Mouse (Mus musculus) CH12.LX (cell line): ENCODE measurements around the gene Adamtsl3. TPM values are rescaled to one million over a fixed set of nuclear protein-coding genes. Genes with fewer than 3 reads are reported as not detected.

Source experiments
- DNase-seq: peaks from one replicate; pipeline ENCODE4 v3.0.0-alpha.2; 2013; ENCODE audit errors: extremely low read depth
- H3K27ac ChIP-seq: 2 replicates; pipeline ENCODE4 v1.5.1; 2012; ENCODE audit warnings: low read depth, mild to moderate bottlenecking, control low read depth, moderate library complexity; ENCODE audit not compliant: insufficient read depth
- H3K27me3 ChIP-seq: replicated peaks from 2 replicates; pipeline ENCODE3; 2012; ENCODE audit warnings: inconsistent platforms
- H3K36me3 ChIP-seq, 2 experiments: replicated peaks in 1 of 2; 2 replicates each; pipeline versions ENCODE3 to v1.6.1; 2012; ENCODE audit warnings: inconsistent platforms in 1 of 2, low read length in 1 of 2, mild to moderate bottlenecking in 1 of 2, mixed read lengths in 1 of 2, moderate library complexity in 1 of 2; ENCODE audit not compliant: control insufficient read depth in 1 of 2, insufficient read depth in 1 of 2
- H3K4me1 ChIP-seq, 2 experiments: 2 replicates each; pipeline ENCODE4 v1.6.1; 2012; ENCODE audit warnings: inconsistent platforms in 1 of 2, moderate library complexity in 1 of 2; ENCODE audit not compliant: insufficient read depth in 2 of 2, control insufficient read depth in 1 of 2
- H3K4me2 ChIP-seq: 2 replicates; pipeline ENCODE4 v1.6.1; 2012; ENCODE audit warnings: low read depth, mild to moderate bottlenecking, control low read depth; ENCODE audit not compliant: poor library complexity, insufficient read depth, severe bottlenecking
- H3K4me3 ChIP-seq, 3 experiments: fragments of 150-350 bp in 1 of 3; sonication (generic) in 1 of 3; replicated peaks in 1 of 3; 2 replicates each; pipeline versions ENCODE3 to v1.5.1; 2011 to 2012; ENCODE audit warnings: low read depth in 2 of 3, low read length in 2 of 3, mild to moderate bottlenecking in 2 of 3, moderate library complexity in 2 of 3, control low read depth in 1 of 3, improper control_type of control experiment in 1 of 3, inconsistent platforms in 1 of 3, mixed read lengths in 1 of 3; ENCODE audit not compliant: poor library complexity in 1 of 3
- H3K79me2 ChIP-seq: replicated peaks from 2 replicates; pipeline ENCODE4 v1.6.1; 2012; ENCODE audit warnings: mild to moderate bottlenecking, moderate library complexity; ENCODE audit not compliant: control insufficient read depth, poor library complexity, insufficient read depth, severe bottlenecking; ENCODE audit errors: extremely low read depth
- H3K9ac ChIP-seq: 2 replicates; pipeline ENCODE4 v1.6.1; 2012; ENCODE audit warnings: low read depth, mild to moderate bottlenecking, control low read depth, moderate library complexity; ENCODE audit not compliant: insufficient read depth
- H3K9me3 ChIP-seq: replicated peaks from 2 replicates; pipeline ENCODE3; 2012; ENCODE audit warnings: low read length, inconsistent platforms, mixed read lengths
- BHLHE40 ChIP-seq: IDR thresholded peaks from 2 replicates; pipeline ENCODE4 v1.6.1; 2011; ENCODE audit warnings: mild to moderate bottlenecking, low read depth, low read length, improper control_type of control experiment
- CHD1 ChIP-seq: IDR thresholded peaks from 2 replicates; pipeline ENCODE4 v1.6.1; 2012; ENCODE audit warnings: low read depth, low read length, improper control_type of control experiment, inconsistent platforms
- CHD2 ChIP-seq: IDR thresholded peaks from 2 replicates; pipeline ENCODE4 v1.6.1; 2011; ENCODE audit warnings: low read length, improper control_type of control experiment
- CTCF ChIP-seq, 2 experiments: IDR thresholded peaks in 1 of 2; conservative IDR thresholded peaks in 1 of 2; 2 replicates each; pipeline ENCODE4 v1.5.1; 2011 to 2012; ENCODE audit warnings: low read depth in 2 of 2, low read length in 2 of 2, improper control_type of control experiment in 1 of 2, inconsistent platforms in 1 of 2, mild to moderate bottlenecking in 1 of 2, moderate library complexity in 1 of 2
- ETS1 ChIP-seq: conservative IDR thresholded peaks from 2 replicates; pipeline ENCODE4 v1.6.1; 2012; ENCODE audit warnings: low read depth, mild to moderate bottlenecking, inconsistent platforms, low read length, improper control_type of control experiment, moderate library complexity
- HCFC1 ChIP-seq: IDR thresholded peaks from 2 replicates; pipeline ENCODE4 v1.6.1; 2012; ENCODE audit warnings: low read depth, mild to moderate bottlenecking, inconsistent platforms, low read length, improper control_type of control experiment
- IRF4 ChIP-seq: IDR thresholded peaks from 2 replicates; pipeline ENCODE4 v1.6.1; 2014; ENCODE audit warnings: low read depth, mild to moderate bottlenecking, inconsistent platforms, low read length, improper control_type of control experiment
- JUN ChIP-seq: IDR thresholded peaks from 2 replicates; pipeline ENCODE4 v1.6.1; 2011; ENCODE audit warnings: low read depth, mild to moderate bottlenecking, low read length, improper control_type of control experiment, moderate library complexity; ENCODE audit not compliant: insufficient read depth
- JUND ChIP-seq: conservative IDR thresholded peaks from 2 replicates; pipeline ENCODE4 v1.6.1; 2011; ENCODE audit warnings: low read depth, low read length, improper control_type of control experiment
- KAT2A ChIP-seq: IDR thresholded peaks from 2 replicates; pipeline ENCODE4 v1.6.1; 2012; ENCODE audit warnings: low read length, improper control_type of control experiment, inconsistent platforms; ENCODE audit not compliant: insufficient replicate concordance
- MAFK ChIP-seq: IDR thresholded peaks from 2 replicates; pipeline ENCODE4 v1.6.1; 2011; ENCODE audit warnings: low read length, improper control_type of control experiment; ENCODE audit not compliant: insufficient replicate concordance
- MAX ChIP-seq: IDR thresholded peaks from 2 replicates; pipeline ENCODE4 v1.6.1; 2011; ENCODE audit warnings: low read length, improper control_type of control experiment
- MAZ ChIP-seq: IDR thresholded peaks from 2 replicates; pipeline ENCODE4 v1.6.1; 2012; ENCODE audit warnings: low read depth, mild to moderate bottlenecking, inconsistent platforms, low read length, improper control_type of control experiment, moderate library complexity
- MXI1 ChIP-seq: IDR thresholded peaks from 2 replicates; pipeline ENCODE4 v1.6.1; 2011; ENCODE audit warnings: mild to moderate bottlenecking, low read depth, low read length, improper control_type of control experiment
- NRF1 ChIP-seq: IDR thresholded peaks from 2 replicates; pipeline ENCODE4 v1.6.1; 2014; ENCODE audit warnings: low read depth, mild to moderate bottlenecking, inconsistent platforms, low read length, improper control_type of control experiment, moderate library complexity
- PAX5 ChIP-seq: IDR thresholded peaks from 2 replicates; pipeline ENCODE4 v1.6.1; 2012; ENCODE audit warnings: low read length, inconsistent platforms, mixed read lengths
- POLR2A ChIP-seq: IDR thresholded peaks from 2 replicates; pipeline ENCODE4 v1.6.1; 2011; ENCODE audit warnings: low read depth, mild to moderate bottlenecking, improper control_type of control experiment, low read length
- RAD21 ChIP-seq: IDR thresholded peaks from 2 replicates; pipeline ENCODE4 v1.6.1; 2011; ENCODE audit warnings: low read depth, mild to moderate bottlenecking, low read length, improper control_type of control experiment, moderate library complexity
- RCOR1 ChIP-seq: conservative IDR thresholded peaks from 2 replicates; pipeline ENCODE4 v1.6.1; 2012; ENCODE audit warnings: low read depth, mild to moderate bottlenecking, inconsistent platforms, low read length, improper control_type of control experiment
- SIN3A ChIP-seq: IDR thresholded peaks from 2 replicates; pipeline ENCODE4 v1.6.1; 2012; ENCODE audit warnings: low read length, improper control_type of control experiment, inconsistent platforms
- TCF12 ChIP-seq: IDR thresholded peaks from 2 replicates; pipeline ENCODE4 v1.6.1; 2014; ENCODE audit warnings: low read depth, mild to moderate bottlenecking, inconsistent platforms, low read length, improper control_type of control experiment
- USF1 ChIP-seq: IDR thresholded peaks from 2 replicates; pipeline ENCODE4 v1.6.1; 2014; ENCODE audit warnings: low read depth, mild to moderate bottlenecking, inconsistent platforms, low read length, improper control_type of control experiment
- ZNF384 ChIP-seq: IDR thresholded peaks from 2 replicates; pipeline ENCODE4 v1.6.1; 2012; ENCODE audit warnings: low read depth, low read length, improper control_type of control experiment, inconsistent platforms
- dilution Hi-C: fragments of 300-500 bp; cut with MboI; formaldehyde crosslinking; loops from 2 replicates; pipeline ENCODE4 v1.14.3; 2020; ENCODE audit warnings: low sequenced_read_pairs; ENCODE audit not compliant: extremely low pct_unique_long_range_greater_than_20kb, extremely low pct_ligation_motif_present
- in situ Hi-C: fragments of 300-500 bp; cut with MboI; formaldehyde crosslinking; loops from 3 replicates; pipeline ENCODE4 v1.14.3; 2019; ENCODE audit warnings: low sequenced_read_pairs, low pct_ligation_motif_present, low pct_unique_long_range_greater_than_20kb, mixed read lengths
- polyA plus RNA-seq: library from polyadenylated mRNA; unstranded; fragments of >175 nt; gene quantifications from 2 replicates; pipeline ENCODE4 v1.2.1, GENCODE M21; 2012; ENCODE audit warnings: low read depth; ENCODE audit not compliant: insufficient read length
- total RNA-seq, 2 experiments: library from RNA; depleted of rRNA; stranded (reverse); fragments of 300-350 nt in 1 of 2; fragments of >200 nt in 1 of 2; gene quantifications; 2 replicates each; pipeline ENCODE4 v1.2.3; 2012 to 2014

The Adamtsl3 gene
- total and polyA plus RNA-seq, 3 experiments = not detected

GRCm38 (mm10) chr7:82396869-82397268 lies 61.4 kb downstream of the Adamtsl3 start:
- no peaks in the 10 kb centered on the region for H3K9me3 ChIP-seq
- in situ Hi-C loops (no loop called here), dilution Hi-C loops (no loop called here)
- H3K4me3 ChIP-seq = no peak overlapping the region
- H3K27ac ChIP-seq = no peak overlapping the region
- H3K4me1 ChIP-seq = no peaks in the 10 kb centered on the region
- no peaks in the 10 kb centered on the region for H3K27me3 ChIP-seq
- H3K9ac ChIP-seq = no peak overlapping the region
- TF ChIP-seq ZNF384 = no peak
- no peak for TF ChIP-seq CTCF (conservative IDR thresholded peaks at IDR 0.05 in 1 of 2, IDR thresholded peaks at IDR 0.05 in 1 of 2; ENCODE audit: low read depth in 2 of 2, low read length in 2 of 2)
- no peak for TF ChIP-seq USF1
- no peak for TF ChIP-seq JUN
- no peak for TF ChIP-seq RAD21
- TF ChIP-seq MAX = no peak
- TF ChIP-seq MXI1 = no peak
- TF ChIP-seq JUND = no peak
- no peak for TF ChIP-seq TCF12
- no peak for TF ChIP-seq HCFC1
- no peak for TF ChIP-seq KAT2A
- TF ChIP-seq CHD1 = no peak
- no peak for TF ChIP-seq MAFK
- TF ChIP-seq PAX5 = no peak
- no peaks in the 10 kb centered on the region for H3K36me3 ChIP-seq
- no peaks in the 10 kb centered on the region for H3K79me2 ChIP-seq
- no peak overlapping the region for H3K4me2 ChIP-seq
- no peak for DNase-seq

- Histone ChIP-seq H3K9ac (no peak overlapping the region), H3K27ac (no peak overlapping the region)
- TF ChIP-seq RCOR1 = no peak
- no peak for TF ChIP-seq POLR2A
- no peak for TF ChIP-seq RAD21
- TF ChIP-seq ZNF384 = no peak
- TF ChIP-seq BHLHE40 = no peak
- TF ChIP-seq MAZ = no peak
- TF ChIP-seq JUN = no peak
- TF ChIP-seq HCFC1 = no peak
- TF ChIP-seq NRF1 = no peak
- no peak for TF ChIP-seq IRF4
- no peak for TF ChIP-seq ETS1
- no peak for TF ChIP-seq MXI1
- TF ChIP-seq SIN3A = no peak
- TF ChIP-seq CHD2 = no peak
- no peak for TF ChIP-seq MAX
- TF ChIP-seq, all 38 proteins: peak for 0
- Histone ChIP-seq H3K27me3 (no peaks in the 10 kb centered on the region), H3K4me2 (no peak overlapping the region), H3K79me2 (no peaks in the 10 kb centered on the region), H3K4me3 (no peak overlapping the region), H3K9me3 (no peaks in the 10 kb centered on the region), H3K4me1 (no peaks in the 10 kb centered on the region), H3K36me3 (no peaks in the 10 kb centered on the region)
- no peak for DNase-seq
- in situ Hi-C loops = no loop called here
- dilution Hi-C loops = no loop called here
Measured at GRCm38 (mm10) chr7:82397632-82398031, 62.1 kb downstream of the Adamtsl3 start.
